Mouse (Mus musculus): ENCODE data around the gene Arl10. TPM values are rescaled to one million over a fixed set of nuclear protein-coding genes. Genes with fewer than 3 reads are reported as not detected.

Arl10 gene
- polyA plus RNA-seq, 1 experiment = 19.8 TPM

DNA sequence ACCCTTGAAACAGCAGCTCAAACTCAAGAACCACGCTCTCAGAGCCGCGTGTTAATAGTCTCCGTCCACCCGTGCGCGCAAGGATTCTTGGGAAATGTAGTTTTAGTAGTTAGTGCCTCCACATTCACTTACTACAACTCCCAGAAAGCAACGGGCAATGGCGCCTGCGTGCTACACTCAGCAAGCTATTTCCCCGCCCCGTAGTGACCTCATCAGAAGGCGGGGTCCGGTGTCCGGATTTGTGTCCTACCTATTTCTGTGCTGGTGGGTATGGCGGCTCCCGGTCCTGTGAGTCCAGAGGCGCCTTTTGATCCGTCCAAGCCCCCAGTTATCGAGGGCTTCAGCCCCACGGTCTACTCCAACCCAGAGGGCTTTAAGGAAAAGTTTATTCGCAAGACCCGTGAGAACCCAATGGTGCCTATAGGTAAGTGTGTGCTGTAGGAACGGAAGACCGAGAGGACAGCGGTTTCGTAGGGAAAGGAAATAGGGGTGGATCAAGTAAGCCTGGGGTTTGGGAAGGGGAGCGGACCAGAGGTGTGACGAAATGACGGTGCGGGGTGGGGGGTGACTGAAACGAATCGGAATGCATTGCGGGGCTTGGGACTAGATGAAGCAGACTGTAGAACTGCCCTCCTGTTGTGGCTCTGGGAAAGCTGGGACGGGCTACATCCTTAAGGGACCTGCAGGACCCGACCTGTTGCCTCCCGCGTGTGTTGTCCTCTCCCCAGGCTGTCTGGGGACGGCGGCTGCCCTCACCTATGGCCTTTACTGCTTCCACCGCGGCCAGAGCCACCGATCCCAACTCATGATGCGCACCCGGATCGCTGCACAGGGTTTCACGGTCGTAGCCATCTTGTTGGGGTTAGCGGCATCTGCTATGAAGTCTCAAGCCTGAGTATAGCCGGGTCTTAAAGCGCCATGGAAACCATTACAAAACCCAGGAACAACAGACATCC, 15.5 kb downstream of the Arl10 start, which contains the start of the genes Nop16 and Higd2a:
Nop16 (minus strand) TSS at position 95 of the 956 bp plus-strand sequence.
Higd2a (plus strand) TSS at position 212 of the 956 bp plus-strand sequence.
- Histone ChIP-seq H3K27ac (ENCODE audit: control insufficient read depth, insufficient read depth, low read length) (peak within 1 kb of the TSS; percentile 24; the same call in 1 of the 2 replicates), H3K27me3 (ENCODE audit: control insufficient read depth, insufficient read depth, low read length) (no peaks in the 10 kb centered on the region), H3K4me1 (replicated peaks; ENCODE audit: control insufficient read depth, insufficient read depth, low read length) (peaks cover 3% of the 10 kb centered on the region; the same call in 1 of the 2 replicates), H3K36me3 (ENCODE audit: control insufficient read depth, insufficient read depth, low read length) (no peaks in the 10 kb centered on the region), H3K4me3 (ENCODE audit: control insufficient read depth, insufficient read depth, low read length) (peak within 1 kb of the TSS; percentile 97)
- peak; percentile 97 for DNase-seq
- TF ChIP-seq POLR2A (IDR thresholded peaks at IDR 0.05; ENCODE audit: control insufficient read depth, extremely low read depth, insufficient read depth, low read length, poor library complexity) (peak; percentile 50; the same call in 1 of the 2 replicates), CTCF (IDR thresholded peaks at IDR 0.05; ENCODE audit: borderline replicate concordance, control insufficient read depth, extremely low read depth, insufficient read depth, low read length, poor library complexity) (no peak)
- WGBS = under 1% methylated on average over 51 of the region's 51 CpGs

DNA sequence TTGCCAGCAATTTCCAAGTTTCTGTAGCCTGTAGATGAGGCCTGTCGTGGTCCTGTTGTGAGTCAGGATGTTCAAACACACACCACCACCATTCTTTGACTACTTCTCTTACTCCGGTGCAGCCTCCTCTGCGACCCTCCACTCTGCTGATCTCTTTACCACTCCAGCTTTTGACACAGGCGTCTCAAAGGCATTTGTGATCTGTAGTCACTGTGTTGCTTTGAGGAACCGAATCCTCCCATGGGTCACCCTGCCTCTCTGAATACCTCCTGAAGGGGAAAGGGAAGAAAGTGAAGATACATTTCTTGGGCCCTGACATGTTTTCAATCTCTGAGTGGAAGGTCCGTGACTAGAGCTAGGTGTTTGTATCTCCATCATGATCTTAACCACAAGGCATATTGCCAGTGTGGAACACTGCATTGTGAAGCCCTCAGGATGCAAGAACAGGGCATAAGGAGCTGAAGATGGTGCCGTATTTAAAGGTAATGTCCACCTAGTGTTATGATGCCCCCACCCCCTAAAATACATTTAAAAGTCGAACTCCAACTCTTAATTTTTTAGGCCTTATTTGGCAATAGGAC, 17.1 kb downstream of the Arl10 start:
- 93% methylated on average over 8 of the region's 8 CpGs for WGBS
- TF ChIP-seq CTCF (IDR thresholded peaks at IDR 0.05; ENCODE audit: borderline replicate concordance, control insufficient read depth, extremely low read depth, insufficient read depth, low read length, poor library complexity) (no peak), POLR2A (IDR thresholded peaks at IDR 0.05; ENCODE audit: control insufficient read depth, extremely low read depth, insufficient read depth, low read length, poor library complexity) (no peak)
- no peaks in the 10 kb centered on the region for H3K27me3 ChIP-seq (ENCODE audit: control insufficient read depth, insufficient read depth, low read length)
- H3K36me3 ChIP-seq (ENCODE audit: control insufficient read depth, insufficient read depth, low read length) = no peaks in the 10 kb centered on the region
- H3K4me1 ChIP-seq (replicated peaks; ENCODE audit: control insufficient read depth, insufficient read depth, low read length) = peaks cover 3% of the 10 kb centered on the region; the same call in 1 of the 2 replicates
- no peak overlapping the region for H3K27ac ChIP-seq (ENCODE audit: control insufficient read depth, insufficient read depth, low read length)
- H3K4me3 ChIP-seq (ENCODE audit: control insufficient read depth, insufficient read depth, low read length) = no peak overlapping the region
- no peak for DNase-seq

DNA sequence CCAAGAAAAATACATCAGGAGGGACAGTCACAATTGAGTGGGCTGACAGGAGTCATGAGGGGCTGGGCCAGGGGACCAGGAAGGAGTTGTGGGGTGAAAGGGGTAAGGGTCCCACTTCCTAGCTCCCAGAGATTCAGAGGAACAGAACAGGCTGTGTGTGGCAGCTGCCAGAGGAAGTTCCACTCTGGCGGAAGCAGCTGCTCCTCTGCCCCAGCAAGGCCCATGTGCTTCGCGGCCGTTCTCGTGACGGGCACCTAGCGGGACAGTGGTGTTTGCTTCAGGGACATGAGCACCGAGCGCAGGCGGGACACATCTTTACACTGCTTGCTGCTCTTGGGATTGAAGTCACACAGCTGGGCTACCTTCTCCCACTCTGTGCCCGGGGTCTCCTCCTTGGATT, 18.8 kb downstream of the Arl10 start:
- H3K27ac ChIP-seq (ENCODE audit: control insufficient read depth, insufficient read depth, low read length) = no peak overlapping the region
- H3K4me1 ChIP-seq (replicated peaks; ENCODE audit: control insufficient read depth, insufficient read depth, low read length) = peaks cover 3% of the 10 kb centered on the region; the same call in 1 of the 2 replicates
- H3K36me3 ChIP-seq (ENCODE audit: control insufficient read depth, insufficient read depth, low read length) = no peaks in the 10 kb centered on the region
- TF ChIP-seq CTCF (IDR thresholded peaks at IDR 0.05; ENCODE audit: borderline replicate concordance, control insufficient read depth, extremely low read depth, insufficient read depth, low read length, poor library complexity) = no peak
- no peak for TF ChIP-seq POLR2A (IDR thresholded peaks at IDR 0.05; ENCODE audit: control insufficient read depth, extremely low read depth, insufficient read depth, low read length, poor library complexity)
- DNase-seq = no peak
- no peak overlapping the region for H3K4me3 ChIP-seq (ENCODE audit: control insufficient read depth, insufficient read depth, low read length)
- 95% methylated on average over 11 of the region's 11 CpGs for WGBS
- no peaks in the 10 kb centered on the region for H3K27me3 ChIP-seq (ENCODE audit: control insufficient read depth, insufficient read depth, low read length)

DNA sequence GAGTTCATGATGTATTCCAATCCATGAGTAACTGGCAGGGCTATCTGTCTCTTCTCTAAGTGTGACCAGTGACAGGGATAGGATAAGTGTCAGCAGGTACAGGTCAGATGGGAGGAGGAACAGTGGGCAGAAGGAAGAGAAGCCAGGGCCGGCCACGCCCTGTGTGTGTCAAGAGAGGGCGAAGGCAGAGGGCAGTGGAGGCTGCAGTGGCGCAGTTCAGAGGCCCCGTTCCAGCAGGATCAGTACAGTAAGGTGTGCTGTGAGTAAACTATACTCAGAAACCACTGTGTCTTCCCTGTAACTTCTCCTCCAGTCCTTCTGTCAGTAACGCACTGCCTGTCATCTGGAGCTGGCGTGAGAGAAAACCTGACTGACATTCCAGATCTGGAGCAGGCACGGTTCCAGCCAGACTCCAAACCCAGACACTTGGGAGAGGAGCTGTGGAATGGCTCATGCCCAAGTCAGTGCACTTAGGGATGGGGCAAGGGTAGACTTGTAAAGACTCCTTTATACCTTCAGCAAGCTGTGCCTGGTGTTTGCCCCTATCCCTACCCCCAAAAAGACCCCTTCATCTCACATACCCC, 21.4 kb downstream of the Arl10 start:
- Histone ChIP-seq H3K36me3 (ENCODE audit: control insufficient read depth, insufficient read depth, low read length) (no peaks in the 10 kb centered on the region), H3K27ac (ENCODE audit: control insufficient read depth, insufficient read depth, low read length) (no peak overlapping the region), H3K27me3 (ENCODE audit: control insufficient read depth, insufficient read depth, low read length) (no peaks in the 10 kb centered on the region), H3K4me1 (replicated peaks; ENCODE audit: control insufficient read depth, insufficient read depth, low read length) (no peaks in the 10 kb centered on the region), H3K4me3 (ENCODE audit: control insufficient read depth, insufficient read depth, low read length) (no peak overlapping the region)
- WGBS = 93% methylated on average over 8 of the region's 8 CpGs
- TF ChIP-seq CTCF (IDR thresholded peaks at IDR 0.05; ENCODE audit: borderline replicate concordance, control insufficient read depth, extremely low read depth, insufficient read depth, low read length, poor library complexity) (no peak), POLR2A (IDR thresholded peaks at IDR 0.05; ENCODE audit: control insufficient read depth, extremely low read depth, insufficient read depth, low read length, poor library complexity) (no peak)
- DNase-seq = no peak

DNA sequence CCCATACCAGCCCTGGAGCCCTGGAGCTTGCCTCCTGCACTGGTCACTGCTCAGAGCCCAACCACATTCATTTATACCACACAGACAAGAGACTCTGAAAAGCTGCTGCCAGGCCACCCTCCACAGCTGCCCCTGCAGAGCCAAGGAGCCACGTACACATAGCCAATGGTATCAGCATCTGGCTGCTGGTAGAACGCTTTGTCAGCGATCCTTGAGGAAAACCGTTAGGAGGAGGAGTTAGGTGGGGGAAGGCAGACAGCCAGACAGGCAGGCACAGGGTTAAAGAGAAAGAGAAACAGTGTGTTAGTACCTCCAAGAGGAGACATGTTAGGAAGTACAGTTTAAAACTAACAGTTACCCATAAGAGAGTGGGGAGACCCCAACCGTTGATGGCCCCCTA, 22.1 kb downstream of the Arl10 start:
- WGBS = 97% methylated on average over 5 of the region's 5 CpGs
- Histone ChIP-seq H3K36me3 (ENCODE audit: control insufficient read depth, insufficient read depth, low read length) (no peaks in the 10 kb centered on the region), H3K4me3 (ENCODE audit: control insufficient read depth, insufficient read depth, low read length) (no peak overlapping the region), H3K27ac (ENCODE audit: control insufficient read depth, insufficient read depth, low read length) (no peak overlapping the region), H3K4me1 (replicated peaks; ENCODE audit: control insufficient read depth, insufficient read depth, low read length) (no peaks in the 10 kb centered on the region), H3K27me3 (ENCODE audit: control insufficient read depth, insufficient read depth, low read length) (no peaks in the 10 kb centered on the region)
- TF ChIP-seq POLR2A (IDR thresholded peaks at IDR 0.05; ENCODE audit: control insufficient read depth, extremely low read depth, insufficient read depth, low read length, poor library complexity) (no peak), CTCF (IDR thresholded peaks at IDR 0.05; ENCODE audit: borderline replicate concordance, control insufficient read depth, extremely low read depth, insufficient read depth, low read length, poor library complexity) (no peak)
- DNase-seq = no peak

DNA sequence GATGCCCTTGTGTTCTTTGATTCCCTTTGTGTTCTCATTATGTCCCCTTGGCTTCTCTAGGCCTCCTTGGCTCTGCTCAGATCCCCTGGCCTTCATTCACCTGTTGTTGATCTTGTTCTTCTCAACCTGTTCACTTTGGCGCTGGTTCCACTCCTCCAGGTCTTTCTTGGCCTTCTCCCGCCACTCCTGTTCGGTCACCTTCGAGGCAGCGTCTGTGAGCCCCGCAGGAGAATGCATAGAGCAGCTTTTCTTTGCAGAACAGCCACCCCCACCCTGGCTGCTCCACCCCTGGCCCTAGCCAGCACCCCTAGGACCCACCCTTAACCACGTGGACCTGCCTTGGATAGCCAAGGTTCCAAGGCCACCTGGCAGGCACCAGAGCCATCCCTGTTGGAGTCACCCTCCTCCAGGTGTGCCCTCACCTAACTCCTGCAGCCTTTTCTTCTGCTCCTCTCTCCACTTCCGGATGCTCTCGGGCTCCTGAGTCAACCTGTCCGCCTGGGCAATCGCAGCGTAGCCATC, 23.9 kb downstream of the Arl10 start:
- Histone ChIP-seq H3K36me3 (ENCODE audit: control insufficient read depth, insufficient read depth, low read length) (no peaks in the 10 kb centered on the region), H3K4me1 (replicated peaks; ENCODE audit: control insufficient read depth, insufficient read depth, low read length) (no peaks in the 10 kb centered on the region), H3K27me3 (ENCODE audit: control insufficient read depth, insufficient read depth, low read length) (no peaks in the 10 kb centered on the region), H3K27ac (ENCODE audit: control insufficient read depth, insufficient read depth, low read length) (no peak overlapping the region), H3K4me3 (ENCODE audit: control insufficient read depth, insufficient read depth, low read length) (no peak overlapping the region)
- DNase-seq = no peak
- TF ChIP-seq CTCF (IDR thresholded peaks at IDR 0.05; ENCODE audit: borderline replicate concordance, control insufficient read depth, extremely low read depth, insufficient read depth, low read length, poor library complexity) (no peak), POLR2A (IDR thresholded peaks at IDR 0.05; ENCODE audit: control insufficient read depth, extremely low read depth, insufficient read depth, low read length, poor library complexity) (no peak)
- 95% methylated on average over 12 of the region's 12 CpGs for WGBS

Measured in thymus, adult 2 months (tissue).